Mouse (Mus musculus): Measurements from ENCODE around the gene Mrpl18.

The Mrpl18 gene

GRCm38 (mm10) chr17:12864111-12864510 lies 52.0 kb downstream of the Mrpl18 start:
- no peak for DNase-seq (ENCODE audit: low read depth, low spot score)

Measured in 3T3-L1 (cell line).